Mouse (Mus musculus): ENCODE results near the gene Cactin. TPM values are rescaled to one million over a fixed set of nuclear protein-coding genes. Genes with fewer than 3 reads are reported as not detected.

Gene Cactin
- polyA plus RNA-seq, 1 experiment from 2014 or later: 29.6 TPM

DNA sequence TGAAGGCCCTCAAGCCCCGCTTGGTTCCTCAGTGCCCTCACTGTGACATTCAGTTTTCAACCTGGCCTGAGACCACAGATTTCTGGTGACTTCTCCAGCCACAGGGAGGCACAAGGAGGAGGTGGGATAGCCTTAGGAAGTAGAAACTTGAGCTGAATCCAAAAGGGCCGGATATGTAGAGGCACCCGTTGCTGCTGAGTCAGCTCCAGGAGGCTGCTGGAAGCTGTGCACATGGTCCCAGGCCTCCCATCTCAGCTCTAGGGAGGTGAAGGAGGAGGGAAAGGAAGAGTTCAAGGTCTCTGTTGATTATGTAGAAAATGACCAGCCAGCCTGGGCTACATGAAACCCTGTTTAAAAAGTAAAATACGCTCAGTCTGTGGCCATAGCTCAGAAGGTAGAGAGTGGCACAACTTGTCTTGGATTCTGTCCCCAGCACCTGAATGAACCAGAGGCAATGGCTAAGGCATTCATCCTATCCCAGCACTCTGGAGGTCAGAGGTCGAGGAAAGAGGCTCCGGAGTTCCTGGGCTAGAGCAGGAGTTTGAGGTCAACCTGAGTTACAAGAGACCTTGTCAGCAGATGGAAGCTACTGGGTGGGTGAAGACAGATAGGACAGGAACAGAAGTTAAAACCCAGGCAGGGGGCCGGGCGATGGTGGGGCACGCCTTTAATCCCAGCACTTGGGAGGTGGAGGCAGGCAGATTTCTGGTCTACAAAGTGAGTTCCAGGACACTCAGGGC lies 34.0 kb downstream of the Cactin start:
- H3K9ac ChIP-seq (ENCODE audit: low read length): no peak overlapping the region
- no peaks in the 10 kb centered on the region for H3K27me3 ChIP-seq (ENCODE audit: control insufficient read depth, insufficient read depth, low read length)
- H3K27ac ChIP-seq (ENCODE audit: low read length): no peak overlapping the region
- peaks cover 25% of the 10 kb centered on the region for H3K4me1 ChIP-seq (ENCODE audit: control insufficient read depth, insufficient read depth, low read length)
- H3K4me3 ChIP-seq (ENCODE audit: low read length): no peak overlapping the region
- H3K36me3 ChIP-seq (ENCODE audit: control insufficient read depth, insufficient read depth): peaks cover 2% of the 10 kb centered on the region; the same call in 1 of the 2 replicates
- WGBS: 66% methylated on average over 9 of the region's 9 CpGs
- no peak overlapping the region for H3K4me2 ChIP-seq (ENCODE audit: low read depth, low read length)
- H3K9me3 ChIP-seq (replicated peaks; ENCODE audit: control insufficient read depth, low read length): no peaks in the 10 kb centered on the region
- no peak for ATAC-seq (replicated peaks; ENCODE audit: extremely low read depth, insufficient read depth, low FRiP score)

DNA sequence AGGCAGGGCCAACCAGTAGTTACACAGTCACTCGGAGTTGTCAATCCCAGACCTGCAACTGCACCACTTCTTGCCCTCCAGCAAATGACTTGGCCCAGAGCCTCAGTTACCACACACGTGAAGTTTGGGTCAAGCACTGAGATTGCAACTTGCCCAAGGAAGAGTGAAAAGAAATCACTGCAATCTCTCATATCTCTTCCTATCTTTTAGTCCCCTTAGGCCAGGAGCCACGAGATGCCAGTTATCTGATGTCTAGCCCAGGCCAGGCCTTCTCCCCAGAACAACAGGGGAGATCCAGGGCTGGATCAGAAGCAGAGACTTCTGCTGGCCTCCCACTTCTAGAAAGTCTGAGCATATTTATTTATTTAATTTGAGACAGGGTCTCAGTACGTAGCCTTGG lies 34.6 kb downstream of the Cactin start:
- no peak overlapping the region for H3K9ac ChIP-seq (ENCODE audit: low read length)
- no peaks in the 10 kb centered on the region for H3K9me3 ChIP-seq (replicated peaks; ENCODE audit: control insufficient read depth, low read length)
- H3K27ac ChIP-seq (ENCODE audit: low read length): no peak overlapping the region; the same call in 1 of the 2 replicates
- ATAC-seq (replicated peaks; ENCODE audit: extremely low read depth, insufficient read depth, low FRiP score): no peak
- H3K4me3 ChIP-seq (ENCODE audit: low read length): no peak overlapping the region
- peaks cover 25% of the 10 kb centered on the region for H3K4me1 ChIP-seq (ENCODE audit: control insufficient read depth, insufficient read depth, low read length)
- no peaks in the 10 kb centered on the region for H3K27me3 ChIP-seq (ENCODE audit: control insufficient read depth, insufficient read depth, low read length)
- WGBS: 74% methylated on average over 4 of the region's 4 CpGs
- no peak overlapping the region for H3K4me2 ChIP-seq (ENCODE audit: low read depth, low read length)
- H3K36me3 ChIP-seq (ENCODE audit: control insufficient read depth, insufficient read depth): peaks cover 6% of the 10 kb centered on the region; the same call in 1 of the 2 replicates

DNA sequence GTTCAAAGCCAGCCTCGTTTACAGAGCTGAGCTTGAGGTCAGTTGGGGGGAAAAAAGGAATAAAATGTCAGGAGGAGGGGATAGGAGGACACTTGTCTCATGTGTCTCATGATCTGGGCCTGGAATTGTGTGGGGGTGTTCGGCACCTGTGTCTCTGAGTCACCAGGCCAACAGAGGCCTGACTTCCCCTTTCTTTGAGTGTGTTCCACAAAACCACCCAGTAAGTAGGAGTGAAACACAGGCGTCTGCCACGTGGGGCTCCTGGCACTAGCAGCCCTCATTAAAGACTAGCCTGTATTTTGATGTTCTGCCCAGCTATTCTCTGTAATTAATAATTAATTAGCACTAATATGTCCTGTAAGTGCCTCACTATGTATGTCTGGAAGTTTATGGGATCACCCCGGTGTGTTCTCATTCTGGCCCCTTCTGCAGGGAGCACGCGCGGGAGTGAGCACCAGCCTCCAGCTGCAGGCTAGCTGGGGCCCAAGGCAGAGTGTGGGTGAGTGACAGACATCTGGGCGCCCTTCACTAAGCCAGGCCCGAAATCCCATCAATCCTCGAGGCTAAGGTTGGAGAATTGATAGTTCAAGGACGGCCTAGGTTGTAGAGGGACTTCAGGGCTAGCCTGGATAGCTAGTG lies 35.6 kb downstream of the Cactin start:
- ATAC-seq (replicated peaks; ENCODE audit: extremely low read depth, insufficient read depth, low FRiP score): no peak
- Histone ChIP-seq H3K9me3 (replicated peaks; ENCODE audit: control insufficient read depth, low read length) (no peaks in the 10 kb centered on the region), H3K4me1 (ENCODE audit: control insufficient read depth, insufficient read depth, low read length) (peaks cover 22% of the 10 kb centered on the region), H3K4me3 (ENCODE audit: low read length) (peak overlapping the region; percentile 63), H3K27ac (ENCODE audit: low read length) (peak overlapping the region; percentile 52), H3K27me3 (ENCODE audit: control insufficient read depth, insufficient read depth, low read length) (no peaks in the 10 kb centered on the region), H3K9ac (ENCODE audit: low read length) (peak overlapping the region; percentile 62), H3K36me3 (ENCODE audit: control insufficient read depth, insufficient read depth) (peaks cover 9% of the 10 kb centered on the region; the same call in 1 of the 2 replicates), H3K4me2 (ENCODE audit: low read depth, low read length) (peak overlapping the region; percentile 83)
- 57% methylated on average over 12 of the region's 12 CpGs for WGBS

DNA sequence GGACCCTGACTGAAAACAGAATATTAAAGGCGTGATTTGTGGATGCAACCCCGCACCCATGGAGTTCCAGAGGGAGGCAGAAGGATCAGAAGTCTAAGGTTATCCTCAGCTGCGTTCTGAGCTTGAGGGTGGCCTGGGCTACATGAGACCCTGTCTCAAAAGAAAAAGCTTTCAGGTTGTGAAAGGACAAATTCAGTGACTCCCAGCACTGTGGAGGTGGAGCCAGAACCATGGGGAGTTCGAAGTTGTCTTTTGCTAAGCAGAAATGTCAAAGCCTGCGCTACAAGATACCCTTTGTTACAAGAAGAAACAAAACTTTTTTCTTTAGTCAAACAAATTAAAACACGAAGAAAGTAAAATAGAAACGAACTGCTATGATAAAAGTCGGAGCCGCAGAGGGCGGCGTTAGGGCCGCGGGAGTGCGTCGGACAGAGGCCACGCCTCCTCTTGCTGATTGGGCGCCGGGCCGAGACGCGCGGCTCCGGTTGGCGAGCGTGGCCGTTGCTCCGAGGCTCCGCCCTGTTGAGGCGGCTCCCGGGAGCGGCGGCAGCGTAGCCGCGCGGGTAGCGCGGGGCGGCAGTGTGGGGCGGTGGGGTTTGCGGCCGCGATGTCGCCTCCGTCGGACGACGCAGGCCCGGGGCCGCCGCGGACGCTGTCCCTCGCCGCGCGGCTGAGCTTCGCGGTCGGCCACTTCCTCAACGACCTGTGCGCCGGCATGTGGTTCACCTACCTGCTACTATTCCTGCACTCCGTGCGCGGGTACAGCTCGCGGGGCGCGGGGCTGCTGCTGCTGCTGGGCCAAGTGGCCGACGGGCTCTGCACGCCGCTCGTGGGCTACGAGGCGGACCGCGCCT lies 36.3 kb downstream of the Cactin start, which contains the start of gene Mfsd12:
Mfsd12 (plus strand) TSS at position 501 of the 854 bp plus-strand sequence.
- peak; percentile 87 for ATAC-seq (replicated peaks; ENCODE audit: extremely low read depth, insufficient read depth, low FRiP score)
- H3K4me2 ChIP-seq (ENCODE audit: low read depth, low read length): peak within 1 kb of the TSS; percentile 83
- peak within 1 kb of the TSS; percentile 63 for H3K4me3 ChIP-seq (ENCODE audit: low read length)
- H3K36me3 ChIP-seq (ENCODE audit: control insufficient read depth, insufficient read depth): peaks cover 12% of the 10 kb centered on the region; the same call in 1 of the 2 replicates
- H3K27me3 ChIP-seq (ENCODE audit: control insufficient read depth, insufficient read depth, low read length): no peaks in the 10 kb centered on the region
- no peaks in the 10 kb centered on the region for H3K9me3 ChIP-seq (replicated peaks; ENCODE audit: control insufficient read depth, low read length)
- 2% methylated on average over 79 of the region's 79 CpGs for WGBS
- H3K27ac ChIP-seq (ENCODE audit: low read length): peak within 1 kb of the TSS; percentile 52
- H3K4me1 ChIP-seq (ENCODE audit: control insufficient read depth, insufficient read depth, low read length): peaks cover 22% of the 10 kb centered on the region
- H3K9ac ChIP-seq (ENCODE audit: low read length): peak within 1 kb of the TSS; percentile 79

DNA sequence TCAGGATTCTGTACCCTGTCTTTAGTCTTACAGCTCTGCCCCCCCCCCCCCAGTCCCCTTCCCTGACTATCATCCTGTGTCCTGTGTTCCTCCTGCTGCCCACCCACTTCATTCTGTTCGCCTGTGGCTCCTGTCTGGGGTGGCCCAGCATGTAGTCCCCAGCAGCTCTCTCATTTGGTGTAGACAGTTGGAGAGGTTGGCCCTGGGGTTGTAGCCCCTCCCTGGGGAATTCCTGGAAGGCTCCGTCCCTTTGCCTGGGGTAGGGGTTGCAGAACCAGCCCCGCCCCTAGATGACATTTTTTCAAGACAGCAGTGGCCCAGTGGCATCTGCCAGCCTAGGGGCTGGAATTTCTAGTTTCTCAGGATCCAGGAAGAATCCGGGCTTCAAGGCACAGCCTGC lies 37.3 kb downstream of the Cactin start:
- Histone ChIP-seq H3K36me3 (ENCODE audit: control insufficient read depth, insufficient read depth) (peaks cover 12% of the 10 kb centered on the region; the same call in 1 of the 2 replicates), H3K9me3 (replicated peaks; ENCODE audit: control insufficient read depth, low read length) (no peaks in the 10 kb centered on the region), H3K4me3 (ENCODE audit: low read length) (peak overlapping the region; percentile 63), H3K9ac (ENCODE audit: low read length) (peak overlapping the region; percentile 79), H3K27me3 (ENCODE audit: control insufficient read depth, insufficient read depth, low read length) (no peaks in the 10 kb centered on the region), H3K4me2 (ENCODE audit: low read depth, low read length) (peak overlapping the region; percentile 83), H3K4me1 (ENCODE audit: control insufficient read depth, insufficient read depth, low read length) (peaks cover 31% of the 10 kb centered on the region), H3K27ac (ENCODE audit: low read length) (peak overlapping the region; percentile 46)
- ATAC-seq (replicated peaks; ENCODE audit: extremely low read depth, insufficient read depth, low FRiP score): no peak
- WGBS: 28% methylated on average over 4 of the region's 4 CpGs

DNA sequence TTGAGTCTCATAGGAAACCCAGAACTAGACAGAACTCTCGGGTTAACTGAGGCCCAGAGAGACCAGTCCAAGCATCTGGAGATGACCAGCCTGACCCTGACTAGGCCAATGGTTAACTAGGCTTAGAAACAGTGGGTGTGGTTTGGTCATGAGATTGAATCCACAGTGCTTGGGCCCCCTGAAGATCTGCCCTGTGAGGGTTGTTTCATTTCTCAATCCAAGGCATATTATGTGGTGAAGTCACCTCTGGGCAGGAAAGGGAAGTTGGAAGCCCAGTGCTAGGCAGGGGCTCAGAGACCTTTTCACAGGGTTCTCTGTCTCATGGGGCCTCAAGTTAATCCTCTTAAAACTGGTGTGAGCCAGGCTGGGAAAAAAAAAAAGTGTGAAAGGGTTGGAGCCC lies 37.9 kb downstream of the Cactin start:
- ATAC-seq (replicated peaks; ENCODE audit: extremely low read depth, insufficient read depth, low FRiP score): no peak
- Histone ChIP-seq H3K27ac (ENCODE audit: low read length) (peak overlapping the region; percentile 46), H3K9ac (ENCODE audit: low read length) (peak overlapping the region; percentile 79), H3K4me3 (ENCODE audit: low read length) (peak overlapping the region; percentile 63), H3K27me3 (ENCODE audit: control insufficient read depth, insufficient read depth, low read length) (no peaks in the 10 kb centered on the region), H3K4me2 (ENCODE audit: low read depth, low read length) (peak overlapping the region; percentile 83), H3K36me3 (ENCODE audit: control insufficient read depth, insufficient read depth) (peaks cover 12% of the 10 kb centered on the region; the same call in 1 of the 2 replicates), H3K9me3 (replicated peaks; ENCODE audit: control insufficient read depth, low read length) (no peaks in the 10 kb centered on the region), H3K4me1 (ENCODE audit: control insufficient read depth, insufficient read depth, low read length) (peaks cover 36% of the 10 kb centered on the region)
- WGBS: 59% methylated on average over 1 of the region's 1 CpGs

DNA sequence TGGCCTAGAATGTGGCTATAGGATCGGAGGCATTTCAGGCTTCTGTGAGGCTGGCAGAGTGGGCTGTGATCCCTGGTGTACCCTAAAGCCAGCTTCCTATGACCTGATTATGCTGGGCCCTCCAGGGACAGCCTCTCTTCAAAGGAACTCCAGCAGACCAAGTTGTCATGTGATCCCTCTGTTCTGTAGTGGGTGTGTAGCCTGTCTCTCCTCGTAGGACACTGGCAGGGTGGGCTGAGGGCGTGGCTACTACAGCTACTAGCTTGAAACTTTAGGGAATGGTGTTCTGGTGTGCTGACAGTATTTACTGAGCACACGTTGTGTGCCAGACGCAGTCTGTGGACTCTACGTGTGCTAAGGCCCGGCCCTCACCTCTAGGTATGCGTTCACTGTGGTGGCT lies 39.8 kb downstream of the Cactin start:
- H3K4me2 ChIP-seq (ENCODE audit: low read depth, low read length): peak overlapping the region; percentile 17; the same call in 1 of the 2 replicates
- whole genome bisulfite sequencing: 54% methylated on average over 8 of the region's 8 CpGs
- 0 out of 2 replicates have a peak overlapping the region, but pooled peaks have one; percentile 10 for H3K9ac ChIP-seq (ENCODE audit: low read length)
- H3K9me3 ChIP-seq (replicated peaks; ENCODE audit: control insufficient read depth, low read length): no peaks in the 10 kb centered on the region
- no peak for ATAC-seq (replicated peaks; ENCODE audit: extremely low read depth, insufficient read depth, low FRiP score)
- H3K4me1 ChIP-seq (ENCODE audit: control insufficient read depth, insufficient read depth, low read length): peaks cover 54% of the 10 kb centered on the region
- H3K27me3 ChIP-seq (ENCODE audit: control insufficient read depth, insufficient read depth, low read length): no peaks in the 10 kb centered on the region
- H3K4me3 ChIP-seq (ENCODE audit: low read length): no peak overlapping the region
- H3K27ac ChIP-seq (ENCODE audit: low read length): peak overlapping the region; percentile 38
- H3K36me3 ChIP-seq (ENCODE audit: control insufficient read depth, insufficient read depth): peaks cover 12% of the 10 kb centered on the region; the same call in 1 of the 2 replicates

DNA sequence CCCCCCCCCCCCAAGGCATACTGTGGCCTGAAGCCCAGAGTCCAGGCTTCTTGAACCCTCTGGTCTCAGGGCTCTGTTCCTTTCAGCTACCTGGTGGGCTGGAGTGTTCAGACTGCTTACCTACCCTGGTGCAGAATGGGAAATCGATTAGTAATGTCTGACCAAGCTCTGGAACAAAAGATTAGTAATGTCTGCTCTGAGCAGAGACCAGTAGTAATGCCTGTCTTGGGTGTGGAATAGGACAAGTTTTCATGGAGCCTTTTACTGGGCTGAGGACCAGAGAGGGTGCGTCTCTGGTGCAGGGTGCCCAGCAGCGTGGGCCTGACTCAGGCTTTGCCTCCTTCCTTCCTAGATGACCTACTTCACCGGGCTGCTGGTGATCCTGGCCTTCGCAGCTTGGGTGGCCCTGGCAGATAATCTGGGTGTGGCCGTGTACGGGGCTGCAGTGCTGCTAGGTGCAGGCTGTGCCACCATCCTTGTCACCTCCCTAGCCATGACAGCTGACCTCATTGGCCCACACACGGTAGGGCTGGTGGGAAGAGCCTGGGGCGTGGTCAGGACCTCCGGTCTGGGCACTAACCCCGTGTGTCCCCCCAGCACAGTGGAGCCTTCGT lies 41.5 kb downstream of the Cactin start:
- Histone ChIP-seq H3K27ac (ENCODE audit: low read length) (peak overlapping the region; percentile 95), H3K9ac (ENCODE audit: low read length) (peak overlapping the region; percentile 70), H3K27me3 (ENCODE audit: control insufficient read depth, insufficient read depth, low read length) (no peaks in the 10 kb centered on the region), H3K36me3 (ENCODE audit: control insufficient read depth, insufficient read depth) (peaks cover 20% of the 10 kb centered on the region), H3K4me3 (ENCODE audit: low read length) (peak overlapping the region; percentile 26), H3K4me1 (ENCODE audit: control insufficient read depth, insufficient read depth, low read length) (peaks cover 50% of the 10 kb centered on the region), H3K4me2 (ENCODE audit: low read depth, low read length) (peak overlapping the region; percentile 68), H3K9me3 (replicated peaks; ENCODE audit: control insufficient read depth, low read length) (no peaks in the 10 kb centered on the region)
- peak; percentile 18; the same call in 1 of the 2 replicates for ATAC-seq (replicated peaks; ENCODE audit: extremely low read depth, insufficient read depth, low FRiP score)
- 46% methylated on average over 12 of the region's 12 CpGs for WGBS
